Mouse (Mus musculus) cerebellum, adult 2 months (tissue): Measurements from ENCODE around the gene Abhd8.

Source experiments
- CTCF ChIP-seq: fragments of 200-500 bp; IDR thresholded peaks from 2 replicates; pipeline ENCODE4 v1.5.1; 2011; ENCODE audit warnings: low read depth, mild to moderate bottlenecking, control low read depth, low read length, moderate library complexity, borderline replicate concordance; ENCODE audit not compliant: insufficient read depth
- POLR2A ChIP-seq: fragments of 200-500 bp; IDR thresholded peaks from 2 replicates; pipeline ENCODE4 v1.6.1; 2011; ENCODE audit warnings: low read length, control low read depth, borderline replicate concordance; ENCODE audit not compliant: insufficient read depth

- TF ChIP-seq CTCF = no peak
- no peak for TF ChIP-seq POLR2A
Observed at GRCm38 (mm10) chr8:71496481-71496880, 33.0 kb upstream of the Abhd8 start.
